Mouse (Mus musculus): ENCODE measurements around the gene Kif27. TPM values are rescaled to one million over a fixed set of nuclear protein-coding genes. Genes with fewer than 3 reads are reported as not detected.

Kif27 gene
- polyA plus RNA-seq, 1 experiment: 0.07 TPM

GRCm38 (mm10) chr13:58337456-58337855 is 21.5 kb downstream of the Kif27 start:
- TF ChIP-seq POLR2A (IDR thresholded peaks at IDR 0.05; ENCODE audit: control insufficient read depth, extremely low read depth, insufficient read depth, low read length, poor library complexity) (no peak), CTCF (IDR thresholded peaks at IDR 0.05; ENCODE audit: borderline replicate concordance, control insufficient read depth, extremely low read depth, insufficient read depth, low read length, poor library complexity) (no peak)
- 90% methylated on average over 12 of the region's 12 CpGs for WGBS
- no peaks in the 10 kb centered on the region for H3K4me1 ChIP-seq (replicated peaks; ENCODE audit: control insufficient read depth, insufficient read depth, low read length)
- H3K4me3 ChIP-seq (ENCODE audit: control insufficient read depth, insufficient read depth, low read length): no peak overlapping the region
- no peak for DNase-seq
- no peaks in the 10 kb centered on the region for H3K27me3 ChIP-seq (ENCODE audit: control insufficient read depth, insufficient read depth, low read length)
- no peak overlapping the region for H3K27ac ChIP-seq (ENCODE audit: control insufficient read depth, insufficient read depth, low read length)
- no peaks in the 10 kb centered on the region for H3K36me3 ChIP-seq (ENCODE audit: control insufficient read depth, insufficient read depth, low read length)

GRCm38 (mm10) chr13:58334116-58334515 is 24.8 kb downstream of the Kif27 start:
- TF ChIP-seq CTCF (IDR thresholded peaks at IDR 0.05; ENCODE audit: borderline replicate concordance, control insufficient read depth, extremely low read depth, insufficient read depth, low read length, poor library complexity) (no peak), POLR2A (IDR thresholded peaks at IDR 0.05; ENCODE audit: control insufficient read depth, extremely low read depth, insufficient read depth, low read length, poor library complexity) (no peak)
- H3K27ac ChIP-seq (ENCODE audit: control insufficient read depth, insufficient read depth, low read length): no peak overlapping the region
- DNase-seq: no peak
- H3K36me3 ChIP-seq (ENCODE audit: control insufficient read depth, insufficient read depth, low read length): no peaks in the 10 kb centered on the region
- no peaks in the 10 kb centered on the region for H3K27me3 ChIP-seq (ENCODE audit: control insufficient read depth, insufficient read depth, low read length)
- no peak overlapping the region for H3K4me3 ChIP-seq (ENCODE audit: control insufficient read depth, insufficient read depth, low read length)
- 97% methylated on average over 5 of the region's 5 CpGs for WGBS
- no peaks in the 10 kb centered on the region for H3K4me1 ChIP-seq (replicated peaks; ENCODE audit: control insufficient read depth, insufficient read depth, low read length)

GRCm38 (mm10) chr13:58317768-58318167 is 41.2 kb downstream of the Kif27 start:
- H3K36me3 ChIP-seq (ENCODE audit: control insufficient read depth, insufficient read depth, low read length): no peaks in the 10 kb centered on the region
- DNase-seq: no peak
- 90% methylated on average over 2 of the region's 2 CpGs for WGBS
- H3K4me1 ChIP-seq (replicated peaks; ENCODE audit: control insufficient read depth, insufficient read depth, low read length): no peaks in the 10 kb centered on the region
- no peaks in the 10 kb centered on the region for H3K27me3 ChIP-seq (ENCODE audit: control insufficient read depth, insufficient read depth, low read length)
- no peak for TF ChIP-seq POLR2A (IDR thresholded peaks at IDR 0.05; ENCODE audit: control insufficient read depth, extremely low read depth, insufficient read depth, low read length, poor library complexity)
- no peak for TF ChIP-seq CTCF (IDR thresholded peaks at IDR 0.05; ENCODE audit: borderline replicate concordance, control insufficient read depth, extremely low read depth, insufficient read depth, low read length, poor library complexity)
- H3K4me3 ChIP-seq (ENCODE audit: control insufficient read depth, insufficient read depth, low read length): no peak overlapping the region
- no peak overlapping the region for H3K27ac ChIP-seq (ENCODE audit: control insufficient read depth, insufficient read depth, low read length)

- H3K4me1 ChIP-seq (replicated peaks; ENCODE audit: control insufficient read depth, insufficient read depth, low read length): no peaks in the 10 kb centered on the region
- 82% methylated on average over 6 of the region's 6 CpGs for WGBS
- no peak for DNase-seq
- no peak overlapping the region for H3K27ac ChIP-seq (ENCODE audit: control insufficient read depth, insufficient read depth, low read length)
- H3K36me3 ChIP-seq (ENCODE audit: control insufficient read depth, insufficient read depth, low read length): no peaks in the 10 kb centered on the region
- no peak overlapping the region for H3K4me3 ChIP-seq (ENCODE audit: control insufficient read depth, insufficient read depth, low read length)
- H3K27me3 ChIP-seq (ENCODE audit: control insufficient read depth, insufficient read depth, low read length): no peaks in the 10 kb centered on the region
- TF ChIP-seq POLR2A (IDR thresholded peaks at IDR 0.05; ENCODE audit: control insufficient read depth, extremely low read depth, insufficient read depth, low read length, poor library complexity) (no peak), CTCF (IDR thresholded peaks at IDR 0.05; ENCODE audit: borderline replicate concordance, control insufficient read depth, extremely low read depth, insufficient read depth, low read length, poor library complexity) (no peak)
Observed at GRCm38 (mm10) chr13:58314991-58315390, 43.9 kb downstream of the Kif27 start.

GRCm38 (mm10) chr13:58313758-58314157 is 45.2 kb downstream of the Kif27 start:
- no peak overlapping the region for H3K27ac ChIP-seq (ENCODE audit: control insufficient read depth, insufficient read depth, low read length)
- WGBS: 75% methylated on average over 3 of the region's 3 CpGs
- H3K4me1 ChIP-seq (replicated peaks; ENCODE audit: control insufficient read depth, insufficient read depth, low read length): no peaks in the 10 kb centered on the region
- no peak overlapping the region for H3K4me3 ChIP-seq (ENCODE audit: control insufficient read depth, insufficient read depth, low read length)
- TF ChIP-seq CTCF (IDR thresholded peaks at IDR 0.05; ENCODE audit: borderline replicate concordance, control insufficient read depth, extremely low read depth, insufficient read depth, low read length, poor library complexity) (no peak), POLR2A (IDR thresholded peaks at IDR 0.05; ENCODE audit: control insufficient read depth, extremely low read depth, insufficient read depth, low read length, poor library complexity) (no peak)
- H3K36me3 ChIP-seq (ENCODE audit: control insufficient read depth, insufficient read depth, low read length): no peaks in the 10 kb centered on the region
- no peak for DNase-seq
- no peaks in the 10 kb centered on the region for H3K27me3 ChIP-seq (ENCODE audit: control insufficient read depth, insufficient read depth, low read length)

- no peaks in the 10 kb centered on the region for H3K36me3 ChIP-seq (ENCODE audit: control insufficient read depth, insufficient read depth, low read length)
- H3K4me3 ChIP-seq (ENCODE audit: control insufficient read depth, insufficient read depth, low read length): no peak overlapping the region
- no peaks in the 10 kb centered on the region for H3K27me3 ChIP-seq (ENCODE audit: control insufficient read depth, insufficient read depth, low read length)
- TF ChIP-seq CTCF (IDR thresholded peaks at IDR 0.05; ENCODE audit: borderline replicate concordance, control insufficient read depth, extremely low read depth, insufficient read depth, low read length, poor library complexity) (no peak), POLR2A (IDR thresholded peaks at IDR 0.05; ENCODE audit: control insufficient read depth, extremely low read depth, insufficient read depth, low read length, poor library complexity) (no peak)
- no peak overlapping the region for H3K27ac ChIP-seq (ENCODE audit: control insufficient read depth, insufficient read depth, low read length)
- no peaks in the 10 kb centered on the region for H3K4me1 ChIP-seq (replicated peaks; ENCODE audit: control insufficient read depth, insufficient read depth, low read length)
- no peak for DNase-seq
- WGBS: 84% methylated on average over 3 of the region's 3 CpGs
Observed at GRCm38 (mm10) chr13:58311351-58311750, 47.6 kb downstream of the Kif27 start.

- Histone ChIP-seq H3K4me3 (ENCODE audit: control insufficient read depth, insufficient read depth, low read length) (no peak overlapping the region), H3K27ac (ENCODE audit: control insufficient read depth, insufficient read depth, low read length) (no peak overlapping the region), H3K27me3 (ENCODE audit: control insufficient read depth, insufficient read depth, low read length) (no peaks in the 10 kb centered on the region), H3K36me3 (ENCODE audit: control insufficient read depth, insufficient read depth, low read length) (no peaks in the 10 kb centered on the region), H3K4me1 (replicated peaks; ENCODE audit: control insufficient read depth, insufficient read depth, low read length) (no peaks in the 10 kb centered on the region)
- WGBS: 90% methylated on average over 8 of the region's 8 CpGs
- TF ChIP-seq POLR2A (IDR thresholded peaks at IDR 0.05; ENCODE audit: control insufficient read depth, extremely low read depth, insufficient read depth, low read length, poor library complexity) (no peak), CTCF (IDR thresholded peaks at IDR 0.05; ENCODE audit: borderline replicate concordance, control insufficient read depth, extremely low read depth, insufficient read depth, low read length, poor library complexity) (no peak)
- no peak for DNase-seq
Observed at GRCm38 (mm10) chr13:58309499-58309898, 49.4 kb downstream of the Kif27 start.

All from thymus, adult 2 months (tissue).